Mouse (Mus musculus) thymus, adult 2 months (tissue): Measurements from ENCODE around the gene Hist2h2aa2. TPM values are rescaled to one million over a fixed set of nuclear protein-coding genes. Genes with fewer than 3 reads are reported as not detected.

ENCODE experiments used
- DNase-seq: peaks from one replicate; pipeline ENCODE4 v3.0.0; 2021
- H3K27ac ChIP-seq: fragments of 200-500 bp; 2 replicates; pipeline ENCODE4 v1.5.1; 2012; ENCODE audit warnings: low read length, control low read depth; ENCODE audit not compliant: control insufficient read depth, insufficient read depth
- H3K27me3 ChIP-seq: fragments of 200-500 bp; 2 replicates; pipeline ENCODE4 v1.6.1; 2012; ENCODE audit warnings: mild to moderate bottlenecking, low read length, moderate library complexity, mixed read lengths; ENCODE audit not compliant: control insufficient read depth, insufficient read depth
- H3K36me3 ChIP-seq: fragments of 200-500 bp; 2 replicates; pipeline ENCODE4 v1.6.1; 2012; ENCODE audit warnings: mild to moderate bottlenecking, low read length, moderate library complexity; ENCODE audit not compliant: control insufficient read depth, insufficient read depth
- H3K4me1 ChIP-seq: fragments of 200-500 bp; replicated peaks from 2 replicates; pipeline ENCODE4 v1.6.1; 2012; ENCODE audit warnings: low read length; ENCODE audit not compliant: control insufficient read depth, insufficient read depth
- H3K4me3 ChIP-seq: fragments of 200-500 bp; 2 replicates; pipeline ENCODE4 v1.5.1; 2012; ENCODE audit warnings: mild to moderate bottlenecking, low read length, control low read depth, moderate library complexity; ENCODE audit not compliant: control insufficient read depth, insufficient read depth
- CTCF ChIP-seq: fragments of 200-500 bp; IDR thresholded peaks from 2 replicates; pipeline ENCODE4 v1.5.1; 2012; ENCODE audit warnings: mild to moderate bottlenecking, control low read depth, low read length, moderate library complexity, borderline replicate concordance; ENCODE audit not compliant: control insufficient read depth, poor library complexity, insufficient read depth; ENCODE audit errors: extremely low read depth
- POLR2A ChIP-seq: fragments of 200-500 bp; IDR thresholded peaks from 2 replicates; pipeline ENCODE4 v1.6.1; 2012; ENCODE audit warnings: mild to moderate bottlenecking, low read length, control low read depth, moderate library complexity; ENCODE audit not compliant: control insufficient read depth, poor library complexity, insufficient read depth; ENCODE audit errors: extremely low read depth
- WGBS: fragments of 180-500 bp; shearing (Covaris S2); methylation state at CpG from one replicate; pipeline ENCODE4 v1.1.7; 2018; 5-methylcytosine and 5-hydroxymethylcytosine counted together
- polyA plus RNA-seq: library from polyadenylated mRNA; depleted of rRNA; stranded (reverse); fragments of >200 nt; gene quantifications from 2 replicates; pipeline ENCODE4 v1.2.3, GENCODE M21; 2012

Hist2h2aa2 gene
- polyA plus RNA-seq, 1 experiment, result 255 TPM

- Histone ChIP-seq H3K27ac (no peak overlapping the region), H3K4me3 (no peak overlapping the region), H3K27me3 (no peaks in the 10 kb centered on the region), H3K36me3 (no peaks in the 10 kb centered on the region), H3K4me1 (peaks cover 8% of the 10 kb centered on the region)
- DNase-seq, result no peak
- 66% methylated on average over 2 of the region's 2 CpGs for WGBS
- TF ChIP-seq POLR2A (no peak), CTCF (no peak)
These were observed 11.2 kb downstream of the Hist2h2aa2 start for GRCm38 (mm10) chr3:96228828-96229227.

- 83% methylated on average over 8 of the region's 8 CpGs for WGBS
- H3K4me3 ChIP-seq, result no peak overlapping the region
- no peak for DNase-seq
- peaks cover 16% of the 10 kb centered on the region for H3K4me1 ChIP-seq
- TF ChIP-seq POLR2A (no peak), CTCF (no peak)
- no peak overlapping the region for H3K27ac ChIP-seq
- H3K36me3 ChIP-seq, result no peaks in the 10 kb centered on the region
- H3K27me3 ChIP-seq, result no peaks in the 10 kb centered on the region
These were observed 13.1 kb downstream of the Hist2h2aa2 start for GRCm38 (mm10) chr3:96226695-96227648.

DNA sequence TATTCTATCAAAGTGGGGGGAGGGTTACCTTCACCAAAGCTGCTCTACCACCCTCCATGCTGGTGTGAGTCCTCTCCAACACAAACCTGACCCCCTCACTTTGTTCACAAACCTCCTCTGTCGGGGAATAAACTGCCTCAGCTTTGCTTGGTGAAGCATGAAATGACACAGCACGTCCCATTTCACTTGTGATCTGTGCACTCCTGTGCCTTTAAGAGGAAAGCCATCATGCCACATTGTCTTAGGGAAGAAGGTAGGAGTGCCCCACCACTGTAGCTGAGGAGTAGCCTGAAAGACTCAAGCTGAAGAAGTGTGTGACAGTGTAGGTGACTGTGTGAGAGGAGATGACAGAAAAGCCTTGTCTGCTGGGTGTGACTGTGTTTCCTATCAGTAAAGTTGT, 14.7 kb downstream of the Hist2h2aa2 start:
- no peak for TF ChIP-seq CTCF
- no peak for TF ChIP-seq POLR2A
- no peaks in the 10 kb centered on the region for H3K36me3 ChIP-seq
- WGBS, result 82% methylated on average over 2 of the region's 2 CpGs
- no peaks in the 10 kb centered on the region for H3K27me3 ChIP-seq
- H3K4me1 ChIP-seq, result peaks cover 19% of the 10 kb centered on the region
- DNase-seq, result no peak
- H3K4me3 ChIP-seq, result no peak overlapping the region
- H3K27ac ChIP-seq, result no peak overlapping the region

DNA sequence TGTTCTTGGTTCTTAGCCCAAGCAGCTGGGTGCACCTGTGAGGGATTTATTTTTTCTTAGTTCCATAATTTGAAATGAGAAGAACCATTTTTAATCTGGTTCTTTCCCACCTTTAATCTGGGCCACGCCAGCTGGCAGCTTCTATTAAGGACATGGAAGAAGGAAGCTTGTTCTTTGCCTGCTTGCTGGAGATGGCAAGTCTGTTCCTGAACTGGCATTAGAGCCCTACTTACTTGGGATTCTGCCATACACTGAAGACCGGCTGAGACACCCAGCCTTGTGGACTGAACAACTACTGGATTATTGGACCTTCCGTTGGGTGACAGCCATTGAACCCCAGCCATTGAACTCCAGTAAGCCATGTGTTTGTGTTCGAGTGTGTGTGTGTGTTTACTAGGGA, 17.3 kb downstream of the Hist2h2aa2 start:
- Histone ChIP-seq H3K27me3 (no peaks in the 10 kb centered on the region), H3K27ac (no peak overlapping the region), H3K4me1 (peaks cover 23% of the 10 kb centered on the region), H3K36me3 (no peaks in the 10 kb centered on the region), H3K4me3 (no peak overlapping the region)
- DNase-seq, result no peak
- TF ChIP-seq POLR2A (no peak), CTCF (no peak)
- WGBS, result 92% methylated on average over 4 of the region's 4 CpGs

- Histone ChIP-seq H3K36me3 (no peaks in the 10 kb centered on the region), H3K27ac (peak overlapping the region; percentile 97), H3K27me3 (no peaks in the 10 kb centered on the region), H3K4me1 (peaks cover 23% of the 10 kb centered on the region), H3K4me3 (peak overlapping the region; percentile 89)
- TF ChIP-seq CTCF (no peak), POLR2A (no peak)
- 8% methylated on average over 9 of the region's 9 CpGs for WGBS
- peak; percentile 45 for DNase-seq
These were observed 18.4 kb downstream of the Hist2h2aa2 start for GRCm38 (mm10) chr3:96221640-96222038.

- Histone ChIP-seq H3K4me1 (peaks cover 23% of the 10 kb centered on the region), H3K36me3 (no peaks in the 10 kb centered on the region), H3K27ac (peak within 1 kb of the TSS; percentile 98), H3K4me3 (peak within 1 kb of the TSS; percentile 89), H3K27me3 (no peaks in the 10 kb centered on the region)
- no peak for TF ChIP-seq CTCF
- peak; percentile 50; the same call in 1 of the 2 replicates for TF ChIP-seq POLR2A
- under 1% methylated on average over 43 of the region's 43 CpGs for WGBS
- DNase-seq, result peak; percentile 90
These were observed 19.1 kb downstream of the Hist2h2aa2 start, which contains the start of the genes Hist2h2ac and Hist2h2be for GRCm38 (mm10) chr3:96220765-96221639. TSS of gene Hist2h2ac (minus strand) at chr3:96220880. TSS of gene Hist2h2be (plus strand) at chr3:96221119.
